Mouse (Mus musculus) bone marrow macrophage, adult 2 months (primary cell): ENCODE data around the gene Vmn1r51. TPM values are rescaled to one million over a fixed set of nuclear protein-coding genes. Genes with fewer than 3 reads are reported as not detected.
"Not testable (repeated sequence)": the region's sequence is repeated elsewhere in the genome, so short reads cannot be mapped to it uniquely, and the experiment has no call there.

Source experiments
- H3K27ac ChIP-seq: 2 replicates; pipeline ENCODE4 v1.5.1; 2012; ENCODE audit warnings: low read depth, low read length; ENCODE audit not compliant: insufficient read depth
- H3K4me1 ChIP-seq: 2 replicates; pipeline ENCODE4 v1.6.1; 2012; ENCODE audit warnings: low read length; ENCODE audit not compliant: control insufficient read depth, insufficient read depth
- H3K4me3 ChIP-seq: 2 replicates; pipeline ENCODE4 v1.5.1; 2012; ENCODE audit warnings: mild to moderate bottlenecking, low read length, moderate library complexity; ENCODE audit not compliant: insufficient read depth
- CTCF ChIP-seq: IDR thresholded peaks from 2 replicates; pipeline ENCODE4 v1.5.1; 2012; ENCODE audit warnings: low read depth, mild to moderate bottlenecking, low read length, moderate library complexity
- POLR2A ChIP-seq: IDR thresholded peaks from 2 replicates; pipeline ENCODE4 v1.6.1; 2012; ENCODE audit warnings: mild to moderate bottlenecking, low read depth, low read length, borderline replicate concordance
- polyA plus RNA-seq: library from polyadenylated mRNA; stranded (reverse); fragments of >200 nt; gene quantifications from 2 replicates; pipeline ENCODE4 v1.2.4, GENCODE M21; 2012; ENCODE audit not compliant: missing spikeins, insufficient read depth, insufficient read length

Vmn1r51 gene
- not detected in 2 replicates for polyA plus RNA-seq

- H3K27ac ChIP-seq, H3K4me3 ChIP-seq, H3K4me1 ChIP-seq: not testable (repeated sequence)
These were observed at the start of gene Vmn1r51 for GRCm38 (mm10) chr6:90122296-90122695. Gene Vmn1r51, plus strand, starts transcription at chr6:90122596.

DNA sequence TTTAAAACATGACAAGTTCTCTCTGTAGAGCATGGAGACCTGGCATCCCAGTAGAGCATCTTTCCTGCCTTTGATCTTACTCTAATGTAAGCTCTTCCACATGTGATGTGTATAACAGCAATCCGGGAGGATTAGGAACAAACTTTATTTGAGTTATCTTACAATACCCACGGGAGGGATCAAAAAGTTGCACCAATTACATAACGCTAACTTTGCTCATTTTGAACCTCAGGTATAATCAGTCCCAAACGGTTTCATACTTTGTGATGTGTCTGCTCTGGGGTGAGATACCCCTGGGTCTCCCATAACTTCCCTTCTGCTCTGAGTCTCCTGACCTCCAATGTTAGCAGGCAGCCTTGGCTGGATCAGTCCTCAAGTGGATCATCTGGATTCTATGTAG lies 44.0 kb upstream of the Vmn1r51 start, which contains the start of gene Vmn1r49:
Gene Vmn1r49, minus strand, starts transcription at position 101 of the 400 bp plus-strand sequence.
- TF ChIP-seq CTCF, result no peak
- no peak for TF ChIP-seq POLR2A
- H3K4me3 ChIP-seq, result no peak within 1 kb of the TSS
- no peaks in the 10 kb centered on the region for H3K4me1 ChIP-seq
- H3K27ac ChIP-seq, result no peak within 1 kb of the TSS

- TF ChIP-seq CTCF (no peak), POLR2A (no peak)
- Histone ChIP-seq H3K4me3 (no peak overlapping the region), H3K4me1 (no peaks in the 10 kb centered on the region), H3K27ac (no peak overlapping the region)
These were observed 21.8 kb upstream of the Vmn1r51 start for GRCm38 (mm10) chr6:90100566-90100965.

GRCm38 (mm10) chr6:90101130-90101529 lies 21.3 kb upstream of the Vmn1r51 start, which contains the start of gene Vmn1r50:
Gene Vmn1r50, plus strand, starts transcription at chr6:90101430.
- Histone ChIP-seq H3K4me3 (no peak within 1 kb of the TSS), H3K27ac (no peak within 1 kb of the TSS), H3K4me1 (no peaks in the 10 kb centered on the region)
- no peak for TF ChIP-seq CTCF
- TF ChIP-seq POLR2A, result no peak

- Histone ChIP-seq H3K4me3 (no peak overlapping the region), H3K27ac (no peak overlapping the region), H3K4me1 (no peaks in the 10 kb centered on the region)
- TF ChIP-seq CTCF, result no peak
- no peak for TF ChIP-seq POLR2A
These were observed 37.7 kb downstream of the Vmn1r51 start for GRCm38 (mm10) chr6:90160139-90160538.

DNA sequence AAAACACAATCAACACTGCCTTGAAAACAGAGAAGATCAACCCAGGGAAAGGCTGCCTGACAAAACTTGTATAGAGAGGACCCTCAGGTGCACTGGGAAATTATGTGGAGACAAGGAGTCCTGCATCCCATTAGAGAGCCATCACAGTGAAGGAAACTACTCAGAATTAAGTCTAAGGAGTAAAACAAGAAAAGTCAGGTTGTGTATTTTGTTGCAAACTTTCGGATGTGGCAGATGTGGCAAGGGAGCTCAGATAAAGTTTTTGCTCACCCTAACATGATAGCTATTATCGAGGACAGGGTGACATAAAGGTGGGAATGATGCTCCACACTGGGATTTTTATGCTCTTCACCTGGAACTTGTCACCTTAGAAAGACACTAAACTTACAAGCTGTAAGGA lies 52.1 kb downstream of the Vmn1r51 start, which contains the start of gene Vmn1r52:
Gene Vmn1r52, plus strand, starts transcription at position 301 of the 400 bp plus-strand sequence.
- Histone ChIP-seq H3K4me1 (no peaks in the 10 kb centered on the region), H3K4me3 (no peak within 1 kb of the TSS), H3K27ac (no peak within 1 kb of the TSS)
- TF ChIP-seq CTCF (no peak), POLR2A (no peak)

Other genes starting within 250 kb of the Vmn1r51 start
- not detected in 2 replicates for gene Vmn1r42, start 246.2 kb upstream of the Vmn1r51 start, polyA plus RNA-seq
- gene Vmn1r43, start 246.2 kb upstream of the Vmn1r51 start, polyA plus RNA-seq, result 0.13 TPM in 1 of 2 replicates, not detected in the other
- gene Vmn1r44, start 238.9 kb upstream of the Vmn1r51 start, polyA plus RNA-seq, result not detected in 2 replicates
- gene Vmn1r45, start 182.0 kb upstream of the Vmn1r51 start, polyA plus RNA-seq, result not detected in 2 replicates
- 0.05 and 0.15 TPM in 2 replicates for gene Vmn1r46, start 153.3 kb upstream of the Vmn1r51 start, polyA plus RNA-seq
- gene Vmn1r47, start 106.4 kb upstream of the Vmn1r51 start, polyA plus RNA-seq, result not detected in 2 replicates
- not detected in 2 replicates for gene Vmn1r48, start 85.8 kb upstream of the Vmn1r51 start, polyA plus RNA-seq
- gene Vmn1r49, start 44.1 kb upstream of the Vmn1r51 start, polyA plus RNA-seq, result not detected in 2 replicates
- not detected in 2 replicates for gene Vmn1r50, start 21.2 kb upstream of the Vmn1r51 start, polyA plus RNA-seq
- not detected in 2 replicates for gene Vmn1r52, start 52.2 kb downstream of the Vmn1r51 start, polyA plus RNA-seq
- not detected in 2 replicates for gene V1ra8, start 80.2 kb downstream of the Vmn1r51 start, polyA plus RNA-seq
- not detected in 2 replicates for gene Vmn1r53, start 101.8 kb downstream of the Vmn1r51 start, polyA plus RNA-seq
- gene Vmn1r54, start 123.7 kb downstream of the Vmn1r51 start, polyA plus RNA-seq, result not detected in 2 replicates
- gene BC048671, start 178.6 kb downstream of the Vmn1r51 start, polyA plus RNA-seq, result not detected in 2 replicates
- not detected in 2 replicates for gene Chst13, start 202.6 kb downstream of the Vmn1r51 start, polyA plus RNA-seq
- gene Uroc1, start 210.7 kb downstream of the Vmn1r51 start, polyA plus RNA-seq, result not detected in 2 replicates
- gene Zxdc, start 246.9 kb downstream of the Vmn1r51 start, polyA plus RNA-seq, result 9.7 and 12.2 TPM in 2 replicates